Mouse (Mus musculus) liver, embryonic 13.5 days (tissue): ENCODE data around the gene Lrrk1. TPM values are rescaled to one million over a fixed set of nuclear protein-coding genes. Genes with fewer than 3 reads are reported as not detected.
"Not testable (repeated sequence)": the region's sequence is repeated elsewhere in the genome, so short reads cannot be mapped to it uniquely, and the experiment has no call there.

Experiments used
- ATAC-seq: fragments of 200-750 bp; cut with Nextera tagmentation; 2 replicates; pipeline ENCODE4 v1.8.0; 2017; ENCODE audit warnings: low read depth, mild to moderate bottlenecking, moderate number of reproducible peaks, moderate library complexity
- DNase-seq: peaks from one replicate; pipeline ENCODE4 v3.0.0; 2022
- H3K27ac ChIP-seq: fragments of 300-500 bp; sonication (generic); 2 replicates; pipeline ENCODE4 v1.5.1; 2015; ENCODE audit warnings: moderate library complexity, mild to moderate bottlenecking, inconsistent platforms
- H3K27me3 ChIP-seq: fragments of 300-500 bp; sonication (generic); 2 replicates; pipeline ENCODE4 v1.6.1; 2015; ENCODE audit warnings: mild to moderate bottlenecking, inconsistent platforms
- H3K36me3 ChIP-seq: fragments of 300-500 bp; sonication (generic); 2 replicates; pipeline ENCODE4 v1.6.1; 2015; ENCODE audit warnings: mild to moderate bottlenecking, inconsistent platforms
- H3K4me1 ChIP-seq: fragments of 300-500 bp; sonication (generic); replicated peaks from 2 replicates; pipeline ENCODE4 v1.6.1; 2015; ENCODE audit warnings: inconsistent platforms
- H3K4me2 ChIP-seq: fragments of 300-500 bp; sonication (generic); 2 replicates; pipeline ENCODE4 v1.6.1; 2015; ENCODE audit warnings: inconsistent platforms, mild to moderate bottlenecking, moderate library complexity
- H3K4me3 ChIP-seq: fragments of 300-500 bp; sonication (generic); replicated peaks from 2 replicates; pipeline ENCODE4 v1.5.1; 2015; ENCODE audit warnings: mild to moderate bottlenecking, inconsistent platforms
- H3K9ac ChIP-seq: fragments of 300-500 bp; sonication (generic); 2 replicates; pipeline ENCODE4 v1.6.1; 2015; ENCODE audit warnings: mild to moderate bottlenecking, inconsistent platforms
- H3K9me3 ChIP-seq: fragments of 300-500 bp; sonication (generic); replicated peaks from 2 replicates; pipeline ENCODE4 v1.6.1; 2016; ENCODE audit warnings: inconsistent platforms
- WGBS: fragments of 180-500 bp; shearing (Covaris S2); methylation state at CpG from one replicate; pipeline ENCODE4 v1.1.7; 2015; ENCODE audit not compliant: insufficient replicate concordance; 5-methylcytosine and 5-hydroxymethylcytosine counted together
- polyA plus RNA-seq: library from polyadenylated mRNA; unstranded; fragments of >200 nt; fragmentation: Nextera tagmentation; extraction: Ambion mirVana; gene quantifications from 2 replicates; pipeline ENCODE4 v1.2.1, GENCODE M21; 2015

The Lrrk1 gene
- polyA plus RNA-seq, 1 experiment from 2014 or later: 4.2 TPM

- Histone ChIP-seq H3K36me3 (no peaks in the 10 kb centered on the region), H3K4me2 (no peak overlapping the region), H3K27ac (peak overlapping the region; percentile 85; the same call in 1 of the 2 replicates), H3K4me3 (no peak overlapping the region), H3K9me3 (no peaks in the 10 kb centered on the region), H3K9ac (0 out of 2 replicates have a peak overlapping the region, but pooled peaks have one; percentile 26), H3K4me1 (peaks cover 49% of the 10 kb centered on the region), H3K27me3 (no peaks in the 10 kb centered on the region)
- no peak for ATAC-seq
- no peak for DNase-seq
- WGBS: 73% methylated on average over 2 of the region's 2 CpGs
Observed at GRCm38 (mm10) chr7:66201657-66202056, 186.5 kb downstream of the Lrrk1 start.

- H3K27ac ChIP-seq: peak overlapping the region; percentile 85
- 20% methylated on average over 8 of the region's 8 CpGs for WGBS
- peak overlapping the region; percentile 5; the same call in 1 of the 2 replicates for H3K4me2 ChIP-seq
- H3K9me3 ChIP-seq: no peaks in the 10 kb centered on the region
- H3K27me3 ChIP-seq: no peaks in the 10 kb centered on the region
- H3K36me3 ChIP-seq: no peaks in the 10 kb centered on the region
- H3K4me3 ChIP-seq: no peak overlapping the region
- DNase-seq: no peak
- H3K9ac ChIP-seq: peak overlapping the region; percentile 26; the same call in 1 of the 2 replicates
- H3K4me1 ChIP-seq: peaks cover 56% of the 10 kb centered on the region
- no peak for ATAC-seq
Observed at GRCm38 (mm10) chr7:66200791-66201450, 187.2 kb downstream of the Lrrk1 start.

GRCm38 (mm10) chr7:66200383-66200782 is 187.8 kb downstream of the Lrrk1 start:
- no peak for ATAC-seq
- Histone ChIP-seq H3K27ac (peak overlapping the region; percentile 85), H3K4me2 (no peak overlapping the region), H3K9ac (peak overlapping the region; percentile 26; the same call in 1 of the 2 replicates), H3K9me3 (no peaks in the 10 kb centered on the region), H3K4me3 (no peak overlapping the region), H3K36me3 (no peaks in the 10 kb centered on the region), H3K4me1 (peaks cover 62% of the 10 kb centered on the region), H3K27me3 (no peaks in the 10 kb centered on the region)
- WGBS: 78% methylated on average over 3 of the region's 3 CpGs
- no peak for DNase-seq

- H3K4me1 ChIP-seq: peaks cover 72% of the 10 kb centered on the region
- peak overlapping the region; percentile 57 for H3K9ac ChIP-seq
- H3K27ac ChIP-seq: peak overlapping the region; percentile 85
- 54% methylated on average over 5 of the region's 5 CpGs for WGBS
- H3K4me3 ChIP-seq: no peak overlapping the region
- H3K36me3 ChIP-seq: no peaks in the 10 kb centered on the region
- no peaks in the 10 kb centered on the region for H3K27me3 ChIP-seq
- H3K4me2 ChIP-seq: peak overlapping the region; percentile 17; the same call in 1 of the 2 replicates
- no peaks in the 10 kb centered on the region for H3K9me3 ChIP-seq
- ATAC-seq (peak; percentile 42), DNase-seq (peak; percentile 65)
Observed at GRCm38 (mm10) chr7:66199391-66199831, 188.7 kb downstream of the Lrrk1 start.

- no peak for DNase-seq
Observed at GRCm38 (mm10) chr7:66198416-66198815, 189.7 kb downstream of the Lrrk1 start.

GRCm38 (mm10) chr7:66196609-66197445 is 191.3 kb downstream of the Lrrk1 start:
- peak overlapping the region; percentile 68 for H3K4me2 ChIP-seq
- peaks cover 97% of the 10 kb centered on the region for H3K4me1 ChIP-seq
- H3K9ac ChIP-seq: peak overlapping the region; percentile 81
- peak overlapping the region; percentile 35 for H3K4me3 ChIP-seq
- no peaks in the 10 kb centered on the region for H3K9me3 ChIP-seq
- WGBS: 12% methylated on average over 11 of the region's 11 CpGs
- peak; percentile 88 for DNase-seq
- H3K36me3 ChIP-seq: no peaks in the 10 kb centered on the region
- no peaks in the 10 kb centered on the region for H3K27me3 ChIP-seq
- peak overlapping the region; percentile 99 for H3K27ac ChIP-seq
- ATAC-seq: peak; percentile 90

More at GRCm38 (mm10) chr7:66198416-66198815, 189.7 kb downstream of the Lrrk1 start:
- H3K9ac ChIP-seq: peak overlapping the region; percentile 57; the same call in 1 of the 2 replicates
- no peak for ATAC-seq
- H3K4me1 ChIP-seq: peaks cover 81% of the 10 kb centered on the region
- no peaks in the 10 kb centered on the region for H3K27me3 ChIP-seq
- H3K4me3 ChIP-seq: no peak overlapping the region
- H3K9me3 ChIP-seq: no peaks in the 10 kb centered on the region
- peak overlapping the region; percentile 85 for H3K27ac ChIP-seq
- no peaks in the 10 kb centered on the region for H3K36me3 ChIP-seq
- H3K4me2 ChIP-seq: no peak overlapping the region
- WGBS: 79% methylated on average over 10 of the region's 10 CpGs

- H3K4me3 ChIP-seq: no peak overlapping the region
- H3K9ac ChIP-seq: peak overlapping the region; percentile 81
- no peak for ATAC-seq
- no peak for DNase-seq
- H3K9me3 ChIP-seq: no peaks in the 10 kb centered on the region
- no peaks in the 10 kb centered on the region for H3K27me3 ChIP-seq
- peak overlapping the region; percentile 68 for H3K4me2 ChIP-seq
- 26% methylated on average over 1 of the region's 1 CpGs for WGBS
- H3K4me1 ChIP-seq: peaks cover 94% of the 10 kb centered on the region
- H3K36me3 ChIP-seq: no peaks in the 10 kb centered on the region
- H3K27ac ChIP-seq: peak overlapping the region; percentile 99
Observed at GRCm38 (mm10) chr7:66195881-66196280, 192.3 kb downstream of the Lrrk1 start.

GRCm38 (mm10) chr7:66194511-66194910 is 193.6 kb downstream of the Lrrk1 start:
- Histone ChIP-seq H3K27me3 (no peaks in the 10 kb centered on the region), H3K4me3 (no peak overlapping the region), H3K27ac (peak overlapping the region; percentile 99), H3K4me2 (no peak overlapping the region), H3K4me1 (peaks cover 87% of the 10 kb centered on the region), H3K9ac (peak overlapping the region; percentile 40; the same call in 1 of the 2 replicates), H3K9me3 (no peaks in the 10 kb centered on the region), H3K36me3 (no peaks in the 10 kb centered on the region)
- no peak for DNase-seq
- ATAC-seq: no peak
- 60% methylated on average over 3 of the region's 3 CpGs for WGBS

- H3K27me3 ChIP-seq, H3K36me3 ChIP-seq, DNase-seq, H3K4me3 ChIP-seq, H3K9me3 ChIP-seq, H3K27ac ChIP-seq, H3K4me2 ChIP-seq, ATAC-seq, H3K9ac ChIP-seq: not testable (repeated sequence)
- 77% methylated on average over 10 of the region's 10 CpGs for WGBS
- peaks cover 83% of the 10 kb centered on the region for H3K4me1 ChIP-seq
Observed at GRCm38 (mm10) chr7:66190385-66190784, 197.8 kb downstream of the Lrrk1 start.

- Histone ChIP-seq H3K9me3 (no peaks in the 10 kb centered on the region), H3K27me3 (no peaks in the 10 kb centered on the region), H3K36me3 (no peaks in the 10 kb centered on the region), H3K4me3 (no peak overlapping the region), H3K9ac (peak overlapping the region; percentile 24), H3K4me1 (peaks cover 70% of the 10 kb centered on the region), H3K27ac (peak overlapping the region; percentile 72), H3K4me2 (peak overlapping the region; percentile 0)
- DNase-seq: peak; percentile 69
- ATAC-seq: peak; percentile 92
- WGBS: 17% methylated on average over 4 of the region's 4 CpGs
Observed at GRCm38 (mm10) chr7:66187581-66188231, 200.4 kb downstream of the Lrrk1 start.

GRCm38 (mm10) chr7:66185370-66185769 is 202.8 kb downstream of the Lrrk1 start:
- Histone ChIP-seq H3K4me2 (no peak overlapping the region), H3K4me3 (no peak overlapping the region), H3K27ac (no peak overlapping the region), H3K9me3 (no peaks in the 10 kb centered on the region), H3K9ac (no peak overlapping the region), H3K36me3 (no peaks in the 10 kb centered on the region), H3K27me3 (no peaks in the 10 kb centered on the region), H3K4me1 (peaks cover 61% of the 10 kb centered on the region)
- WGBS: 81% methylated on average over 5 of the region's 5 CpGs
- DNase-seq (no peak), ATAC-seq (no peak)
